Mouse (Mus musculus): ENCODE results near the gene Agtrap.

GRCm38 (mm10) chr4:148094161-148094560 is 6.3 kb upstream of the Agtrap start:
- TF ChIP-seq CTCF (IDR thresholded peaks at IDR 0.05; ENCODE audit: borderline replicate concordance, control insufficient read depth, extremely low read depth, insufficient read depth, low read length, poor library complexity) = no peak
- TF ChIP-seq POLR2A (IDR thresholded peaks at IDR 0.05; ENCODE audit: control insufficient read depth, extremely low read depth, insufficient read depth, low read length, poor library complexity) = no peak

Data from thymus, adult 2 months (tissue).